Mouse (Mus musculus) megakaryocyte-erythroid progenitor cell, adult 5-6 weeks (primary cell): ENCODE measurements at regions not wholly inside any gene's neighbourhood (a gene's known extent, or its start where the extent isn't known, plus 50 kb on each side); places are given as distances from the start of the nearest gene placed in this dataset.

ENCODE experiments used
- ATAC-seq: replicated peaks from 2 replicates; pipeline ENCODE4 v1.8.0; 2016; ENCODE audit warnings: mild to moderate bottlenecking, inconsistent platforms; ENCODE audit not compliant: severe bottlenecking, poor library complexity, low FRiP score, low TSS enrichment

DNA sequence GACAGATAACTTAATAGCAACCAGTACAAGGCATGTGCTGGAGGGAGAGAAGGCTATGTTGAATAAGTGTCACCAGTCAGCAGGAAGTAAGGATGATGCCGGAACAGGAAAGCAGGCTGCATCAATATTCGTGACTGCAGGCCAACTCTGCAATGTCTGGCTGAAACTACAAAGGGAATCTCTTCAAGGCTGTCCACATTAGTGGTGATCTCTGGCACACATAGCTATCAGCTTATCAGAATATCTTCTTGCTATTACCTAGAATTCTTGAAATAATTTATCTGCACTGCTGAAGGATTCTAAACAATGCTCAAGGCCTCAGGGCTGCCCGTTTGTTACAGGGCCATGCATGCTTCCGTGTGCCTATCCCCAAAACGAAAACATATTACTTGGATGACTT lies 596.9 kb upstream of the Map3k7 start:
- no peak for ATAC-seq

DNA sequence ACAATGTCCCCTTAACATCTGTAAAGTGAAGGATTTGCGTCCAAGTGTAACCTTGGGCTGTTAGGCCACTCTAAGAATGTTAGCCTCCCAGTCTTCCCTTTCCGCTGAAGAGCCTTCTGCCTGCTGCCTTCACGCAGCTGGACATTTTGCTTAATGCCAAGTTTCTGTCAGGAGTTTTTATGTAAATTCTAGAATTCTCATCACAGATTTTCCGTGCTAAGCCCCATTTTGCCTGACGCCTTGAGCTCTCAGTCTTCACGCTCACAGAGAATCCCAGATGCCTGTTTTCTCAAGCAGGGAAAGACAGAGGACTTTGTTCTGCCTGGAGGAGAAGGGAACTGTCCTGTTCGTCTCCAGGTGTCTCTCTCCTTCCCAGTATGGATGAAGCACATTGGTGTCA lies 593.8 kb upstream of the Map3k7 start:
- no peak for ATAC-seq

DNA sequence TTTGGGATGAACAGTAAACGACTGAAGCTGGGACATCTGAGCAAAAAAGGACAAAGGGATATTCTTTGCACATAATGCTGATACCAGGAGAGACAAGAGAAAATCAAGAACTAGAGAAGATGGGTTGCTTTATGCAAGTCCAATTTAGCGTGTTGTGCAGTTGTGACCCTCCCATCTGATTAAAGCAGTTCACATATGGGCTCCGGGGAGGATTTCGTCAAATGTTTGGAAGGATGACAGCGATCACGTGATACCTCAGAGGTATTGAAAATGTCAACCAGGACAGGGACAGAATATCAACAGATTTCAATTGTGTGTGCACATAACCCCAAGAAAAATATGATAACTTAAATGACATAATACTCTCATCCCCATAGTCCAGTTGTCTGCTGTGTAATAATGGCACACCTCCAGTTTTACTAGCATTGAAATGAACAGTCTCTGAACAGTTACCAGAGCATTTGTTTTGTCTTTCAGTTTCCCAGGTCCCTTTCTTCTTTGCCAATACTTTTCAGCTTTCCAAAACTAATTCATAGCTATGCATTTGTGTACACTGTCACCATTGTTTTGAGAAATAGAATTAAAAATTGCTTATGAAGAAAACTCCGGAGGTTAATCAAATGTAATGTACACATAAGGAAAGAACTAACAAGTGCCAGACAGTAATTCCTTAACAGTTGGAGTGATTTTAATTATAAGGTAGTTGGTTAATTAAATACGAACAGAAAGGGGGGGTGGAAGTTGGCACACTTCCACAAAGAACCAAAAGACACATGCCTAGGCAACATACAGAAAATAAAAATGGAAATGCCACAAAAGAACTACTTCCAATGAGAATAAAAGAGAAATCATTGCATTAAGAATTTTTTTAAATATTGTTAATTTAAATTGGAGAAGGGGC lies 582.6 kb upstream of the Map3k7 start:
- no peak for ATAC-seq

GRCm38 (mm10) chr4:31392932-31393632 lies 570.8 kb upstream of the Map3k7 start:
- ATAC-seq = no peak

DNA sequence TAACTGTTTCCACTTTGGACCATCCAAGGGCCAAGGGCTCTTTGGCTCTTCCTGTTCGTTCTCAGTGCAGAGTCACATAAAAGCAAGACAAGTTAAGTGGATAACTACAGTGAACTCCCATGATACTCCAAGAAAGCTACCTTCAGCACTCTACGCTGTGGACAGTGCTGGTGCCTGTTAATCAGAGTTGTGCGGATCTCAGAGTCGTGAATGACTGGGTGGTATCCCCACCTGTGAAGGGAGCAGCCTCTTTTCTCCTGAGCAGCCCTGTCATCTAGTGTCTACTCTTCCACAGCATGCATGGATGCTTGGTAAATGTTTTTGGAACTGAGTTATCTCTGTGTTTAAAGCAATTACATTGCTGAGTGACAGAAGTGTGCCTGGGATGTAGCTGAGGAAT lies 568.4 kb upstream of the Map3k7 start:
- no peak for ATAC-seq

GRCm38 (mm10) chr4:31403976-31404375 lies 559.9 kb upstream of the Map3k7 start:
- no peak for ATAC-seq

GRCm38 (mm10) chr4:31404840-31405714 lies 558.8 kb upstream of the Map3k7 start:
- no peak for ATAC-seq

- no peak for ATAC-seq
Measured at GRCm38 (mm10) chr4:31410157-31410556, 553.7 kb upstream of the Map3k7 start.

DNA sequence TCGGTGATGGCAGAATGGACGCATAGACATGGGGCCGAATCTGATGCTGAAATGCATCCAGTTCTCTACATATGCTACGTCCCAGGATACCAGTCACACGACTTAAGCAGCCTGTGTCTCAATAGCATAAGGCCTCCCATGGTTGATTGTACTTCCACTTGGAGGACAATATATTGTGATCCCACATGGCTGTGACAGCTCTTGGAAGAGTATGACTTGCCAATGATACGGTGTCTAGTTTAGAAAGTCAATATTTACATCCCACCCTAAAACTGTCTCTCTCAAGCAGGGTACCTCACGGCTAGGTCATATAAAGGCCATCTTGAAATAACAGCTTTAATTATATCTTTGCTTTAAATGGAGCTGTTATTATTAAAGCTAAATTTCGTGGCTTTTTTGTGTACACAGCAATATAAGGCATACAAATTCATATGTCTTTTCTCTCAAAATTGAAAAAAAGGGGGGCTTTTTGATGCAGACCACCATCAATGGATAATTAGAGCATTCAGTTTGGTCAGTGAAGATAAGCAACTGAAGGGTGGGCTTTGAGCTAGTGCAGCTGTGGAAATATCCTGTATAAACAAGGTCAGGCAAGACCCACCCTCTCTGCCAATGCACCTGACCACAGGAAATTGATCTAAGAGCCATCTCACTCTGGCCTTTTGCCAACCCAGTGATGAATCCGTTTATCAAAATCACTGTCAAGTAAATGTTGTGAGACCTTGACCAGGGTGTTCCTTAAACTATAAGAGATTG lies 551.9 kb upstream of the Map3k7 start:
- no peak for ATAC-seq

GRCm38 (mm10) chr4:31417161-31417560 lies 546.7 kb upstream of the Map3k7 start:
- no peak for ATAC-seq

DNA sequence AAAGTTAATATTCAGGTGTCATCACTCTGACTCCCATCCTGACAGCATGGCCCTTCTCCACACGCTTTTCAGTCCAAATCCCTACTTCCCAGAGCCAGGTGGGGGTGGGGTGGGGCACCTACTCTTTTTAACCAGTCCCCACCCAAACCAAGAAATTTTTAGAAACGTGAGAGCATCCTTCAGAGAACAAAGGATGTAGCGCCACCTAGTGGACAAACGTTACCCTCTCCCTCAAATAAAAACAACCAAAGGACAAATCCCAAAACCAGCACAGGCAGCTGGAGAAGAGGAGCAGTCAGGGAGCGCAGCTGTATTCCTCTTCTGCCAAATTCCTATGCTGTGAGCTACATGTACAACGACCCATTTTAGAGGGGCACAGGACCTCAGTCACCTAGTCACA lies 544.7 kb upstream of the Map3k7 start:
- ATAC-seq = no peak; the same call in 1 of the 2 replicates

- no peak for ATAC-seq
Measured at GRCm38 (mm10) chr4:31420167-31420566, 543.7 kb upstream of the Map3k7 start.

DNA sequence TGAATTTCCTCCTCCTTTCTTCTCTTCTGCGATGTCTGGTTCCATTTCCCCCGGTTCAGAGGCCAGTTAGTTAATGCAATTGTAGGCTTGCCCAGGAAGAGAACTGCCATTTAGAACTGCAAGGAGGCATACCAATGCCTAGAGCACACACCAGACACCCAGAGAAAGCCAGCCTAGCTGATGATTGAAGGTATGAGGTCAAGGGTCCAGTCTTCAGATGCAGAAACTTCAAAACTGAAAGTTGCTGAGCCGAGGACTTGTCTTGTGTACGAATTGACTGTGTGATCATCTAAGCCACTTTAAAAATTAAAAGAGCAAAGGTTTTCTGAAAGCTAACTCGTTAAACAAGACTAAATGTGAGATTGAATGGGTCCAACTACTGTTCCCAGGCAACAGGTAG lies 542.5 kb upstream of the Map3k7 start:
- ATAC-seq = no peak

DNA sequence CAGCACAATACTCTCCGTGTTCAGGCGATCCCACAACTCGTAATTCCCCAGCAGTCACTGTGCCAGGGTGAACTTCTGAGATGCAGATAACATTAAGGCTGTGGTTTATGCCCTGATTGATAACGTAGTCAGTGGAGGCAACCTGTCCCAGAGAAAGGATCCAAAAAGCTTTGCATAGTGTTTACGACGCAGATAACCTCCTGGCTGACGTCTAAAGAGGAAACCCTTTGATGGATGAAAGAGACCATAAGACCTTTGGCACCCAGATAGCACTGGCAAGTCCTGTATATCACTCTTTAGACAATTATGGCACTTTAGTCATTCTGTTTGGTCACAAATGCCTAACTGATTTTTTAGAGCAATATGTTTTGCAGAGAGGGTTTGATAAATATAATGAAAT lies 538.8 kb upstream of the Map3k7 start:
- no peak for ATAC-seq

GRCm38 (mm10) chr4:31425716-31426115 lies 538.2 kb upstream of the Map3k7 start:
- no peak for ATAC-seq

DNA sequence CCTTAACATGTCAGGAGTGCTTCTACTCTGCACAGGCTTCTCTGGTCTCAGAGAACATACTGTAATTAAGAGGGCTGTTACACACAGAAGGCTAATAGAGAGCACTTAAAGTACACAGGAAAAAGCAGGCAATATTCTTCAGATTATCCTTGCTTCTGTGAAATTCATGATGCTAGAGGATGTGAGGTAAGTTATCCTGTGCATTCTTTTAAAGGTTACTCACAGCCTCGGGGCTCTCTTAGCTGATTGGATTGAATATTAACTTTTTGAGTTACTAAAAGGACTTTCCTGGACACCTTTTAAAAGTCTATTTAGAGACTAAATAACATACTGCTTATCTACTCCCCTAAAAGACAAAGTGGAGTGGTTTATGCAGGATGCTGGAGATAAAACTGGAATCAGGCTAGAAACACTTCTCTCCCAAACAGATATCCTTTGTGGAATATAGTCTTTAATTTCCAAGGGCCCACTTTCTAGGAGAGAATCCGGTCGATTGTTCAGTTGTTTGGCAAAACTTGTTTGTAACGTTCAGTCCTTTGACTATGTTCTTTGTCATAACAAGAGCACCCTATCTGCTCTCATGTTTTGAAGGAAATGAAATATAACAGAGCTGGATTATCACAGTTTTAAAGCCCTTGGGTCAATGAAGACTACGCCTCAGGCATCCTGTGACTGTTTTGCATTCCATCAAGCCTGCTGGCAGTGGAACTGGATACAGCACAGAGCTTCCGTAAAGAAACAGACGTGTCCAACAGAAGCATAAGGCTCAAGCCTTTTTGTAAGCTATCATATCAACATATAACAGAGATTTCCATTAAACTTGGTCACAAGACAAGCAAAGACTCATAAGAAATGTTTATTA lies 537.5 kb upstream of the Map3k7 start:
- ATAC-seq = no peak

GRCm38 (mm10) chr4:31433943-31434342 lies 530.0 kb upstream of the Map3k7 start:
- ATAC-seq = no peak

GRCm38 (mm10) chr4:31454898-31455297 lies 509.0 kb upstream of the Map3k7 start:
- no peak for ATAC-seq
